Mouse (Mus musculus) midbrain, embryonic 10.5 days (tissue): ENCODE measurements at regions not wholly inside any gene's neighbourhood (a gene's known extent, or its start where the extent isn't known, plus 50 kb on each side); places are given as distances from the start of the nearest gene placed in this dataset.

Experiments used
- DNase-seq: peaks from one replicate; pipeline ENCODE4 v3.0.0-alpha.2; 2017; ENCODE audit warnings: low spot score
- H3K27ac ChIP-seq: fragments of 300-500 bp; sonication (generic); replicated peaks from 2 replicates; pipeline ENCODE4 v1.5.1; 2016; ENCODE audit warnings: mild to moderate bottlenecking
- H3K27me3 ChIP-seq: fragments of 300-500 bp; sonication (generic); 2 replicates; pipeline ENCODE4 v1.6.1; 2016; ENCODE audit warnings: low read depth, mild to moderate bottlenecking; ENCODE audit not compliant: poor library complexity, severe bottlenecking
- H3K36me3 ChIP-seq: fragments of 300-500 bp; sonication (generic); 2 replicates; pipeline ENCODE4 v1.6.1; 2016; ENCODE audit warnings: mild to moderate bottlenecking, moderate library complexity
- H3K4me1 ChIP-seq: fragments of 300-500 bp; sonication (generic); 2 replicates; pipeline ENCODE4 v1.6.1; 2016
- H3K4me3 ChIP-seq: fragments of 300-500 bp; sonication (generic); 2 replicates; pipeline ENCODE4 v1.5.1; 2016; ENCODE audit warnings: mild to moderate bottlenecking, moderate library complexity
- H3K9me3 ChIP-seq: fragments of 300-500 bp; sonication (generic); replicated peaks from 2 replicates; pipeline ENCODE4 v1.6.1; 2016; ENCODE audit warnings: mild to moderate bottlenecking
- whole genome bisulfite sequencing: fragments of 180-500 bp; shearing (Covaris S2); methylation state at CpG from one replicate; pipeline ENCODE4 v1.1.7; 2016; 5-methylcytosine and 5-hydroxymethylcytosine counted together

- WGBS, result 89% methylated on average over 1 of the region's 1 CpGs
- H3K4me3 ChIP-seq, result no peak overlapping the region
- no peak for DNase-seq
- no peaks in the 10 kb centered on the region for H3K27me3 ChIP-seq
- H3K27ac ChIP-seq, result no peak overlapping the region
- no peaks in the 10 kb centered on the region for H3K36me3 ChIP-seq
- H3K9me3 ChIP-seq, result no peaks in the 10 kb centered on the region
- no peaks in the 10 kb centered on the region for H3K4me1 ChIP-seq
Measured at GRCm38 (mm10) chr4:90003898-90004297, 214.7 kb upstream of the Zfp352 start.

- no peak overlapping the region for H3K27ac ChIP-seq
- no peaks in the 10 kb centered on the region for H3K4me1 ChIP-seq
- H3K36me3 ChIP-seq, result no peaks in the 10 kb centered on the region
- 73% methylated on average over 1 of the region's 1 CpGs for WGBS
- no peaks in the 10 kb centered on the region for H3K27me3 ChIP-seq
- no peaks in the 10 kb centered on the region for H3K9me3 ChIP-seq
- no peak overlapping the region for H3K4me3 ChIP-seq
- DNase-seq, result no peak
Measured at GRCm38 (mm10) chr4:90012723-90013122, 205.9 kb upstream of the Zfp352 start.

DNA sequence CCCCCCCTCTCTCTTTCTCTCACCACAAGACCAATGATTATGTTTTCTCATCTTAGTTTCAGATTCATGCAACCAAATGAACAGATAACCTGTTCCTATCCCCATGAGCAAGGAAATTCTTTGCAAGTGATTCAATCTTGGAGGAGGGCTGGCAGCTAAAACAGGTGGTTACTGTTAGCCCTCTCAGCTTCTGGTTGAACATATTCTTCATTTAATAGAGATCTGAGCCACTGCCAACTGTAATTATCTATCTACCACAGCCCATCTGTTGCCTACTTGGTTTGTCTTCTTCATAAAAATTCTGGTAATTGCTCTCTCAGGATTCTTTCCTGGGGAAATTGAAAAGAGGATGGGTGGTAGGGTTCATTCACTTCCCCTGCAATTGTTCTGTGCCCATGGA is 204.4 kb upstream of the Zfp352 start:
- H3K27me3 ChIP-seq, result no peaks in the 10 kb centered on the region
- no peaks in the 10 kb centered on the region for H3K36me3 ChIP-seq
- no peak overlapping the region for H3K27ac ChIP-seq
- H3K4me3 ChIP-seq, result no peak overlapping the region
- H3K4me1 ChIP-seq, result no peaks in the 10 kb centered on the region
- no peaks in the 10 kb centered on the region for H3K9me3 ChIP-seq
- no peak for DNase-seq
